Mouse (Mus musculus) ovary, postnatal 36 days (tissue): ENCODE results near the gene Pard3b.

Experiments
- DNase-seq: peaks from one replicate; pipeline ENCODE4 v3.0.0; 2022; ENCODE audit warnings: low spot score, mixed read lengths

Gene Pard3b

DNA sequence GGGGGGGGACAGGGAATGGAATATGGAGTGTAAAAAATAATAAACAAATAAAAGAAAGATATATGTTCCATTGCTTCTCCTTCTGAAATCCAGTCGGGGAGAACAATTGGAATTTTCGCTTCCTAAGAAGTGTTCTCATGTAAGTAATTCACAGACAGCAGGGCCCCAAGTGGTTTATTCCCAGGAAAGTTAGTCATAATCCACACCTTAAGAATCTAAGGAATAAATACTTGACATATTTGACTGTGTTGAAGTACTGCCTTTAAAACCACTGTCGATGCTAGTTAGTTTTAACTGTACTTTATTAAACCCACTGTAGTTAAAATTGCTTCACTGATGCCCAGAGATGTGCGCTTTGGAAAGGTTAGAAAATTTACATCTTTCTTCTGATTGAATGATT lies 442.5 kb downstream of the Pard3b start:
- DNase-seq, result no peak

DNA sequence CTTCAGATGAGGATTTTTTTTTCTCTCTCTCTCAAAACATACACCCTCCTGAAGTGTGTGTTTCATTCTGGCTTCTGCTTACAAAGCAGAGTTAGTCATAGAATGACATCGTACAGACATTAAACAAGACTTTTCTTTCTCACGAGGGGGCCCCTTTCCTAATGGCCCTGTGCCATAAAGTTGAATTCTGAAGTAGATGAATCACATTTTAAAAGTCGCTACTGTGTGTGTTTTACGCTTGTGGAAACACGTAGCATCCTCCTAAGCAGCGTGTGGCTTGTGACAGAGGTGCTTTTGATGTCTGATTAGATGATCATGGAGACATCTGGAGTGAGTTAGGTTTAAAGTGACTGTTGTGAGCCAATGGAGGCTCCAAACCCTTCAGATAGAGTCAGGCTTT lies 447.4 kb downstream of the Pard3b start:
- DNase-seq, result no peak

- DNase-seq, result no peak
Measured at GRCm38 (mm10) chr1:62087464-62087863, 448.8 kb downstream of the Pard3b start.

GRCm38 (mm10) chr1:62094885-62095284 lies 456.3 kb downstream of the Pard3b start:
- DNase-seq, result no peak

GRCm38 (mm10) chr1:62122426-62122825 lies 483.8 kb downstream of the Pard3b start:
- DNase-seq, result no peak

GRCm38 (mm10) chr1:62129186-62129585 lies 490.6 kb downstream of the Pard3b start:
- DNase-seq, result no peak

GRCm38 (mm10) chr1:62148134-62148533 lies 509.5 kb downstream of the Pard3b start:
- no peak for DNase-seq

- DNase-seq, result no peak
Measured at GRCm38 (mm10) chr1:62148786-62149185, 510.2 kb downstream of the Pard3b start.

GRCm38 (mm10) chr1:62155970-62156369 lies 517.3 kb downstream of the Pard3b start:
- DNase-seq, result no peak

GRCm38 (mm10) chr1:62159592-62159991 lies 521.0 kb downstream of the Pard3b start:
- DNase-seq, result no peak

DNA sequence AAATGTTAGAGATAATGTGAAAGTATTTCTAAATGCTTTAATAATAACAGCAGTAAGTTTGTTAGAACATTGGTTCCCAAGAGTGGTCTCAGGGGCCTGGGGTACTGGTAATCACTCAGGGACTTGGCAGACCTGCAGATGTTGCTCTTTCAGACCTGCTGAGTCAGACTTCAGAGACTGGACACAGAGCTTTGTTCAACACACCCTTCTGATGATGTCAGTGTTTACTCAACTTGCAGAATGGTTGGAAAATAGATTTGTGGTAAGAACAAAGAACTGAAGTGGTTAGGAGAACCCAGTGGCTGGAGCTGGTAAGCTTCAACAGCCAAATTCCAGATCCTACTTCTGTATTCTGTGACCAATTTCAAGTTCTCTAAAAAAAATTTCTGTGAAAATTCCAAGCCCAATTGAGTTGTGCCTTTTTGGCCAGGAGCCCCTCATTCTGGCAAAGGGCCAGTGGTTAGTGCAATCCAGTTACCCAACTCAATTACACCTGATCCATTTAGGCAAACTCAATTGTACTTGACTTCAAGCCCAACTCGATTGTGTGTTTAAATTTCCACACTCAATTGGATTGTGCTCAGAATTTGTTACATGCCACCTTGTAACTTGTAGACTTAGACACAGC lies 536.5 kb downstream of the Pard3b start:
- no peak for DNase-seq

- DNase-seq, result peak; percentile 6
Measured at GRCm38 (mm10) chr1:62181638-62182037, 543.0 kb downstream of the Pard3b start.

- DNase-seq, result no peak
Measured at GRCm38 (mm10) chr1:62182634-62183033, 544.0 kb downstream of the Pard3b start.

DNA sequence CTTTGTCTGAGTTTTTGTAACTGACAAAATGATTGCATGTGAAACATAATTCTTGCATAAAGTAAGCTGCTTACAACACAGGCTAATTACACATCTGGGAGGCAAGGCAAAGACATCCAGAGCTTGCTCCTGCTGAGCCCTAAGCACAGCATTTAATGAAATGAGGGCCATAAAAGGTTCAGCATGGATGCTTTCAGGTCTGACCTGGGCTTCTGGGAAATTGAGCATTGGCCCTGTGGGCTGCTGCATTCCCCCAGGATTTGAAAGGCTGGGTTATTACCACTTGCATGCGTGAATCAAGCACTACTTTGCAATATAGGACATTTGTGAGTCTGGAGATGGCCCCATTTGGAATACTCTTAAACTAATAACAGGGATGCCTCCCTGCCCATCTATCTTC lies 552.2 kb downstream of the Pard3b start:
- DNase-seq, result no peak

- DNase-seq, result no peak
Measured at GRCm38 (mm10) chr1:62197515-62197914, 558.9 kb downstream of the Pard3b start.

DNA sequence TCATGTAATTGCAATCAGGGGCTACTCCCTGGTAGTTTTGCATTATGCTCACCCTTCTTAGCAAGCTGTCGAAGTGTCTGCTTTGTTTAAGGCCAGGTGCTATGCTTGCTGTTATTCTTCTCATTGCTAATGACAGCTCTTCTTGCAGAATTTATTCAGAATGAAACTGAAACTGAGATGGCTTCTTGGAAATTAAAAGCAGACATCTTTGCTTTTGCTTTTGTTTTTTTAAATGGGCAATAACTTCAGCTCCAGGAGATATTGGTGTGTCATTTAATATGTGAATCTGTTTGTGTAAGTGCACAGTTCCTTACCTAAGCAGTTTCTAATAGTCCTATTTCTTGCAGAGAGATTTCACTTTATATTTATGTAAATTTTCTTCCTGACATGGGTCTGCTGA lies 562.3 kb downstream of the Pard3b start:
- DNase-seq, result no peak

GRCm38 (mm10) chr1:62201686-62202257 lies 563.1 kb downstream of the Pard3b start:
- DNase-seq, result no peak

DNA sequence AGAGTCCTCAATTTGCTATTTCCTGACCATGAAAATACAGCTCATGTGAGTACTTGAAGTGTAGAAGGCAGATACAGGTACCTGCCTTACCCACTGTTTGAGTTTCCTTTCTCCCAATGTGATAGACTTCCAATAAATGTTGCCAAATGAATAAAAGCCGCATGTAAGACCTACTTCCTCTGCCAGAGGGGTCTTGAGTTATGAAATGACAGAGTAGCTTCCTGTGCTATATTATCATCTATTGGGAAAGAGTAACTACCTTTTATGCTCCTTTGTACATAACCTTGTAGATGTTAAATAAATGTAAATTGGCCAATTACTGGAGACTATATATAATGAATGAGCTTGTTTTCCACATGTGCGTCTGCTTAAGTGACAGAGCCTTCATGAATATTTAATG lies 574.7 kb downstream of the Pard3b start:
- no peak for DNase-seq

DNA sequence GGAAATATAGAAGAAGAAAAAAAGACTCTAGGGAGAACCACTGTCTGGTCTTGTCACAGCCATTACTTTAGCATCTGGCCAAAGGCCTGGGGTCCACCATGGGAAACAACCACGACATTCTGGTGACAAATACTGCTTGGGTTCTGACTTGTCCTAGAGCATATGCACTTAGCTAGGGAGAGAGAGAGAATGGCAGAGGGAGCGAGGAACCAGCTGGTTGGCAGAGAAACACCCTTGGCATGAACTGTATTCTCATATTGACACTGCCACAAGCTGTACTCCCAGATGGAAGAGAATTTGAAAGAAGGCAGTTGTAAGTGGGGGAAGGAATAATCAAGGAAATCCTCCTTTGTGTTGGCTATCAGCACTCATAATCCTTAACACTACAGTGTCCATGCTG lies 577.2 kb downstream of the Pard3b start:
- no peak for DNase-seq

GRCm38 (mm10) chr1:62216568-62216967 lies 577.9 kb downstream of the Pard3b start:
- DNase-seq, result no peak

DNA sequence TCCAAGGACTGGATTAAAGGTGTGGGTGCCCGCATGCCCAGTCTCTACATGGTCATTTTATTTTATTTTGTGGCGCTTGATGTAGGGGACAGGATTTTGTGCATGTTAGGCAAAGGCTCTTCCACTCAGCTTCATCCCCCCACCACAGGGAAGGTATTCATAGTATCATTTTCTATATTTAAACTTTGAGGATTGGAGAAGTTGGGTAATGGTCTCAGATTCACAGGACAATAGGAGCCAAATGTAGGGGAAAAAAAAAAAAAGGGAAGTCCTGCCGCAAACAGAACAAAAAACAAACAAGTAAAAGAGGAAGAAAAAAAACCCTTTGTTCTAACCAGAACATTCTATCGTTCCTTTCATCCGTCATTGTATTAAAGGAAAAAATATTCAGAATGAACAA lies 590.5 kb downstream of the Pard3b start:
- no peak for DNase-seq

- no peak for DNase-seq
Measured at GRCm38 (mm10) chr1:62234039-62234438, 595.4 kb downstream of the Pard3b start.

DNA sequence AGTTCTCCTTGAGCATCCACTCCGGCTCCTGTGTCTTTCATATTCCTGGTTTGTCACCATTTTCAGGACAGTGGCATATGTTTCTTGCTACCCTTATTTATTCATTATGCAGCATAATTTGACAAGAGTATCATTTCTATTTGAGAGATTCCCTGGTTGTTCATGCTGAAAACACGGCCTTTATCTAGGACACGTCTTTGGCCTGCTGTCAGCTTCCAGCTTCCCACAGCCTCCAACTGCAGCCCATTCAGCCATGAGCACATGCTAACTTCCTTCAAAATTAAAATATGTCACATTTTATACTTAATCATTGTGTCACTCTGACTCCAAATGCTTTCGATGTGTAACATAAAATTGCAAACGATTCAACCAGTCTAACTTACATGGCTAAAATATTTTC lies 596.5 kb downstream of the Pard3b start:
- DNase-seq, result no peak
